Mouse (Mus musculus) spleen, adult 2 months (tissue): Measurements from ENCODE around the gene Prim1.

Experiments used
- CTCF ChIP-seq: fragments of 200-500 bp; IDR thresholded peaks from 2 replicates; pipeline ENCODE4 v1.5.1; 2011; ENCODE audit warnings: mild to moderate bottlenecking, inconsistent platforms; ENCODE audit not compliant: insufficient read depth, insufficient read length, insufficient replicate concordance; ENCODE audit errors: extremely low read depth
- POLR2A ChIP-seq: fragments of 200-500 bp; IDR thresholded peaks from 2 replicates; pipeline ENCODE4 v1.6.1; 2011; ENCODE audit warnings: low read depth, low read length, inconsistent platforms

DNA sequence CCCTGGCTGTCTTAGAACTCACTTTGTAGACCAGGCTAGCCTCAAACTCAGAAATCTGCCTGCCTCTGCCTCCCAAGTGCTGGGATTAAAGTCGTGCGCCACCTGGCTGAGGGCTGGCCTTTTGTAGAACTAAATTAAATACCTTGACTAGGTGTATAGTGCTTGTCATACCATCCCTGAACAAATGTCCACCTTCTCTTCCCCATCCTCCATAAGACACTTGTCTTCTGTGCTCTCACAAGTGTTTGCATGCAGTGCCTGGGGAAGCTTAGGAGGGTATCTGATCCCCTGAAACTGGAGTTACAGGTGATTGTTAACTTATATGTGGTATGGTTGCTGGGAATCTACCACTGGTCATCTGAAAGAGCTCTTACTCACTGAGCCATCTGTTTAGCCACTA lies 35.4 kb downstream of the Prim1 start:
- TF ChIP-seq CTCF (no peak), POLR2A (no peak)
